Mouse (Mus musculus): ENCODE results near the gene Ndufa4.

- TF ChIP-seq POLR2A (IDR thresholded peaks at IDR 0.05; ENCODE audit: control insufficient read depth in 1 of 2, insufficient read depth in 1 of 2, low read depth in 1 of 2, low read length in 2 of 2, poor library complexity in 1 of 2): no peak
- no peak for TF ChIP-seq CTCF (IDR thresholded peaks at IDR 0.05 in 2 of 3, conservative IDR thresholded peaks at IDR 0.05 in 1 of 3; ENCODE audit: control insufficient read depth in 1 of 3, insufficient read depth in 1 of 3, low read depth in 2 of 3, low read length in 3 of 3, poor library complexity in 1 of 3, severe bottlenecking in 1 of 3)
- TF ChIP-seq KAT2A (conservative IDR thresholded peaks at IDR 0.05; ENCODE audit: low read depth, low read length): no peak
- 0 out of 2 replicates have a peak, but pooled peaks have one; percentile 19 for TF ChIP-seq TBP (IDR thresholded peaks at IDR 0.05; ENCODE audit: low read depth, low read length)
- no peak for TF ChIP-seq NRF1 (IDR thresholded peaks at IDR 0.05; ENCODE audit: insufficient read depth, low read depth, low read length, poor library complexity, severe bottlenecking)
- no peak for TF ChIP-seq ELF1 (IDR thresholded peaks at IDR 0.05; ENCODE audit: low read depth, low read length)
- TF ChIP-seq MYB (IDR thresholded peaks at IDR 0.05; ENCODE audit: low read depth, low read length): no peak
- TF ChIP-seq E2F4 (IDR thresholded peaks at IDR 0.05; ENCODE audit: borderline replicate concordance, low read depth, low read length): no peak
- TF ChIP-seq TAL1 (IDR thresholded peaks at IDR 0.05; ENCODE audit: low read length): peak; percentile 89
Observed at GRCm38 (mm10) chr6:11940895-11941294, 33.6 kb upstream of the Ndufa4 start.
